In the genomic region with DNA sequence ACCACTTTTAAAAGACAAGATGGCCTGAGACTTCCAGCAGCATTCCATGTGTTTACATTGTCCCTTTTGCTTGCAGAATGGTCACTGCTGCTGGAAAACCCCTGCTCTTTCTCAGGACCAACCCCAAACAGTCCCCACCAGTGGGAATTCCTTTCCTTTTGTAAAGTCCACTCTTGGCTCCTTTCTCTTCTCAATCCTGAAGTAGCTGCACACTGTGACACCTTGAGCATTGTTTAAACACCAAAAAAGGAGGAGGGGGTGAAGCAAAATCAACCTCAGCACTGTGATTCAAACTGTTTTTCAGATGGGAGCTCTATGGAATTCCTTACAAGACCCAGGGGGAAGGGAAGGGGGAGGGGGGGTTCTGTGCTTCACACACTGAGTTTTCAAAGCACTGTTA, we compare ENCODE assay signal across 17 mouse cellular contexts.
"Had no signal": no experiment of that assay in that cellular context is flagged by ENCODE, and none has a peak within 500 bp of the region (broad histone marks: within the 10 kb centered on the region; RNA-seq: fewer than 3 reads in every experiment).

No protein-coding gene starts in this region.

- H3K36me3 ChIP-seq: liver, embryonic 12.5 days; liver, embryonic 15.5 days; lung, embryonic 15.5 days had no signal

- H3K27me3 ChIP-seq: liver, embryonic 12.5 days; liver, embryonic 15.5 days; lung, embryonic 15.5 days; megakaryocyte, embryonic 14.5 days had no signal

- H3K4me2 ChIP-seq: liver, embryonic 12.5 days; liver, embryonic 15.5 days; lung, embryonic 15.5 days; midbrain, embryonic 11.5 days had no signal

- H3K9ac ChIP-seq: liver, embryonic 12.5 days; liver, embryonic 15.5 days; lung, embryonic 15.5 days had no signal

- H3K9me3 ChIP-seq: liver, embryonic 12.5 days; liver, embryonic 15.5 days; lung, embryonic 15.5 days; megakaryocyte, embryonic 14.5 days had no signal

- DNase-seq: kidney, adult 18-20 months; kidney, postnatal 25 days; layer of hippocampus, adult 9-11 months; liver; lung, adult 18-20 months; lung, postnatal 10 days; lung, postnatal 36 days; midbrain, embryonic 14.5 days; thymus, adult 18-20 months; thymus, postnatal 36 days had no signal

- H3K27ac ChIP-seq: kidney, postnatal 0 days; layer of hippocampus, adult 2 months; liver, embryonic 12.5 days; liver, embryonic 15.5 days; lung, embryonic 15.5 days had no signal

- ATAC-seq: liver, embryonic 12.5 days had no signal

- H3K4me1 ChIP-seq: liver, embryonic 12.5 days; liver, embryonic 15.5 days; lung, embryonic 15.5 days had no signal

- H3K4me3 ChIP-seq: layer of hippocampus, adult 2 months; liver, embryonic 12.5 days; liver, embryonic 15.5 days; lung, embryonic 15.5 days; megakaryocyte, embryonic 14.5 days had no signal
